In genomic region chr10:80843931-80844547, GRCm38 (mm10) we compare ENCODE assay signal across 7 mouse cellular contexts. TPM values are rescaled to one million over a fixed set of nuclear protein-coding genes. Genes with fewer than 3 reads are reported as not detected.
DNase-seq lines count a peak whose midpoint lies in the region; ATAC-seq and TF ChIP-seq lines count a peak whose summit lies in the region.

Gene Lingo3 (minus strand): TSS chr10:80844039.

- 6% methylated on average over 49 of the region's 51 CpGs for WGBS in heart, postnatal 0 days
- WGBS in limb, embryonic 10.5 days, result 5% methylated on average over 51 of the region's 51 CpGs

- H3K27me3 ChIP-seq in heart, postnatal 0 days (ENCODE audit: control insufficient read depth, insufficient read depth, low read length), result peaks cover 30% of the 10 kb centered on the region
- peaks cover 68% of the 10 kb centered on the region for H3K27me3 ChIP-seq in limb, embryonic 10.5 days (ENCODE audit: low read depth, poor library complexity, severe bottlenecking)

- peak within 1 kb of the TSS; percentile 78 for H3K4me2 ChIP-seq in heart, postnatal 0 days (ENCODE audit: low read depth, low read length)

- H3K4me3 ChIP-seq in heart, postnatal 0 days (ENCODE audit: low read depth, low read length), result peak within 1 kb of the TSS; percentile 44
- H3K4me3 ChIP-seq in limb, embryonic 10.5 days, result peak within 1 kb of the TSS; percentile 62

- H3K9me3 ChIP-seq in heart, postnatal 0 days (replicated peaks; ENCODE audit: control insufficient read depth, low read length), result no peaks in the 10 kb centered on the region
- no peaks in the 10 kb centered on the region for H3K9me3 ChIP-seq in limb, embryonic 10.5 days (replicated peaks)

- ATAC-seq in common myeloid progenitor, adult 5-6 weeks (replicated peaks; ENCODE audit: low read depth, poor library complexity, severe bottlenecking), result 0 out of 2 replicates have a peak, but pooled peaks have one; percentile 10
- peak; percentile 22; the same call in 1 of the 2 replicates for ATAC-seq in heart, postnatal 0 days (ENCODE audit: insufficient read depth, low read depth)

- DNase-seq in thymus, postnatal 0 days (ENCODE audit: low spot score), result peak; percentile 29
- DNase-seq in thymus, adult 18-20 months, result no peak
- no peak for DNase-seq in heart, postnatal 0 days (ENCODE audit: low spot score)
- peak; percentile 52 for DNase-seq in limb, embryonic 10.5 days (ENCODE audit: low spot score)
- peak; percentile 71 for DNase-seq in retina, postnatal 1 day
- no peak for DNase-seq in testis, postnatal 10 days (ENCODE audit: low spot score)

- peaks cover 9% of the 10 kb centered on the region for H3K4me1 ChIP-seq in heart, postnatal 0 days (ENCODE audit: control insufficient read depth, insufficient read depth)
- H3K4me1 ChIP-seq in limb, embryonic 10.5 days, result peaks cover 27% of the 10 kb centered on the region

- TF ChIP-seq CTCF in heart, postnatal 0 days (IDR thresholded peaks at IDR 0.05; ENCODE audit: low read depth), result no peak

- no peaks in the 10 kb centered on the region for H3K36me3 ChIP-seq in heart, postnatal 0 days (replicated peaks; ENCODE audit: control insufficient read depth, insufficient read depth, low read length)
- H3K36me3 ChIP-seq in limb, embryonic 10.5 days, result no peaks in the 10 kb centered on the region

- TF ChIP-seq EP300 in heart, postnatal 0 days (IDR thresholded peaks at IDR 0.05; ENCODE audit: low read depth), result no peak

- peak within 1 kb of the TSS; percentile 43 for H3K9ac ChIP-seq in heart, postnatal 0 days (replicated peaks; ENCODE audit: low read depth, low read length)

- no peak within 1 kb of the TSS for H3K27ac ChIP-seq in heart, postnatal 0 days (ENCODE audit: low read depth)
- peak within 1 kb of the TSS; percentile 66 for H3K27ac ChIP-seq in limb, embryonic 10.5 days

RNA-seq across cellular contexts. Expression of gene Lingo3, which starts in this region (rescaled TPM):
- polyA plus RNA-seq in thymus, postnatal 0 days (2015; fragmentation: Nextera tagmentation; extraction: Ambion mirVana), result 0.06 and 0.18 TPM in 2 replicates
- total RNA-seq in common myeloid progenitor, adult 5-6 weeks (2017), result 0.05 TPM in 1 of 2 replicates, not detected in the other
- 0.92 and 4.2 TPM in 2 replicates for total RNA-seq in heart, postnatal 0 days (2014; rRNA removed; ENCODE audit: low replicate concordance)
- polyA plus RNA-seq in heart, postnatal 0 days (2015; fragmentation: Nextera tagmentation; extraction: Ambion mirVana), result 1.1 and 1.5 TPM in 2 replicates
- 0.44 and 0.60 TPM in 2 replicates for polyA plus RNA-seq in limb, embryonic 10.5 days (2016; fragmentation: Nextera tagmentation; extraction: Ambion mirVana)

Comparison
In these comparisons a context has a peak if more than half of its experiments do, and no peak if none do; other contexts are left out.
1. Peak in DNase-seq in thymus, postnatal 0 days; RNA of the gene not detected or under 1 TPM.
2. Peak in ATAC-seq in common myeloid progenitor, adult 5-6 weeks; RNA of the gene not detected or under 1 TPM.
3. Peak in DNase-seq, H3K4me3 ChIP-seq and H3K27ac ChIP-seq in limb, embryonic 10.5 days; RNA of the gene not detected or under 1 TPM.